8 mouse cellular contexts compared by ENCODE assay signal in genomic region chr2:26443876-26444275, GRCm38 (mm10). TPM values are rescaled to one million over a fixed set of nuclear protein-coding genes. Genes with fewer than 3 reads are reported as not detected.
A peak's percentile ranks its signal among the peaks of the same experiment; 100 is the strongest.
DNase-seq lines count a peak whose midpoint lies in the region; ATAC-seq and TF ChIP-seq lines count a peak whose summit lies in the region.

No protein-coding gene starts in this region.

- TF ChIP-seq CTCF in kidney, postnatal 0 days (IDR thresholded peaks at IDR 0.05; ENCODE audit: low read depth): no peak
- no peak for TF ChIP-seq CTCF in cortical plate, adult 2 months (IDR thresholded peaks at IDR 0.05; ENCODE audit: extremely low read depth, insufficient read depth, low read length)

- H3K4me3 ChIP-seq in kidney, postnatal 0 days (replicated peaks; ENCODE audit: low read depth, low read length): peak overlapping the region; percentile 68
- peak overlapping the region; percentile 80 for H3K4me3 ChIP-seq in cortical plate, adult 2 months (ENCODE audit: insufficient read depth, low read length)
- peak overlapping the region; percentile 56 for H3K4me3 ChIP-seq in hindbrain, embryonic 16.5 days (ENCODE audit: low read length)
- H3K4me3 ChIP-seq in midbrain, embryonic 16.5 days (ENCODE audit: low read depth, low read length): peak overlapping the region; percentile 59

- peak overlapping the region; percentile 76 for H3K9ac ChIP-seq in kidney, postnatal 0 days (ENCODE audit: low read depth, low read length)
- H3K9ac ChIP-seq in hindbrain, embryonic 16.5 days (ENCODE audit: low read depth, low read length): peak overlapping the region; percentile 75
- H3K9ac ChIP-seq in midbrain, embryonic 16.5 days (ENCODE audit: low read depth, low read length): peak overlapping the region; percentile 73

- H3K9me3 ChIP-seq in kidney, postnatal 0 days (replicated peaks; ENCODE audit: low read length): no peaks in the 10 kb centered on the region
- H3K9me3 ChIP-seq in hindbrain, embryonic 16.5 days (ENCODE audit: control insufficient read depth, low read length): no peaks in the 10 kb centered on the region
- H3K9me3 ChIP-seq in midbrain, embryonic 16.5 days (replicated peaks; ENCODE audit: control insufficient read depth, low read length, poor library complexity, severe bottlenecking): no peaks in the 10 kb centered on the region

- peak overlapping the region; percentile 72 for H3K4me2 ChIP-seq in kidney, postnatal 0 days (ENCODE audit: low read length)
- H3K4me2 ChIP-seq in hindbrain, embryonic 16.5 days (ENCODE audit: low read length): peak overlapping the region; percentile 90
- H3K4me2 ChIP-seq in midbrain, embryonic 16.5 days (ENCODE audit: low read length): peak overlapping the region; percentile 78

- H3K36me3 ChIP-seq in kidney, postnatal 0 days (ENCODE audit: insufficient read depth, low read length): peaks cover 25% of the 10 kb centered on the region
- peaks cover 19% of the 10 kb centered on the region for H3K36me3 ChIP-seq in hindbrain, embryonic 16.5 days (ENCODE audit: control insufficient read depth, insufficient read depth, low read length)
- peaks cover 23% of the 10 kb centered on the region; the same call in 1 of the 2 replicates for H3K36me3 ChIP-seq in midbrain, embryonic 16.5 days (ENCODE audit: control insufficient read depth, insufficient read depth, low read length)

- H3K4me1 ChIP-seq in kidney, postnatal 0 days (replicated peaks; ENCODE audit: insufficient read depth, low read length): peaks cover 18% of the 10 kb centered on the region; the same call in 1 of the 2 replicates
- H3K4me1 ChIP-seq in cortical plate, adult 2 months (ENCODE audit: control insufficient read depth, insufficient read depth, low read length): peaks cover 9% of the 10 kb centered on the region
- H3K4me1 ChIP-seq in hindbrain, embryonic 16.5 days (ENCODE audit: control insufficient read depth, insufficient read depth, low read depth, low read length): peaks cover 32% of the 10 kb centered on the region
- peaks cover 31% of the 10 kb centered on the region for H3K4me1 ChIP-seq in midbrain, embryonic 16.5 days (ENCODE audit: control insufficient read depth, insufficient read depth, low read length)

- no peak overlapping the region for H3K27ac ChIP-seq in kidney, postnatal 0 days
- H3K27ac ChIP-seq in cortical plate, adult 2 months (ENCODE audit: insufficient read depth, low read length): no peak overlapping the region
- H3K27ac ChIP-seq in hindbrain, embryonic 16.5 days (ENCODE audit: low read depth, low read length): no peak overlapping the region
- H3K27ac ChIP-seq in midbrain, embryonic 16.5 days (ENCODE audit: low read length): no peak overlapping the region

- no peak for ATAC-seq in kidney, postnatal 0 days (replicated peaks; ENCODE audit: low FRiP score, low read depth)
- no peak for ATAC-seq in hindbrain, embryonic 16.5 days
- no peak for ATAC-seq in midbrain, embryonic 16.5 days

- WGBS in kidney, postnatal 0 days: 28% methylated on average over 3 of the region's 3 CpGs
- WGBS in hindbrain, embryonic 16.5 days: 72% methylated on average over 3 of the region's 3 CpGs
- WGBS in midbrain, embryonic 16.5 days: 57% methylated on average over 3 of the region's 3 CpGs

- DNase-seq in kidney, postnatal 0 days (ENCODE audit: low spot score): no peak
- no peak for DNase-seq in kidney, postnatal 25 days
- DNase-seq in thymus, adult 18-20 months: no peak
- DNase-seq in retina, embryonic 14.5 days (ENCODE audit: low spot score): no peak
- no peak for DNase-seq in thymus, postnatal 0 days (ENCODE audit: low spot score)

- H3K27me3 ChIP-seq in kidney, postnatal 0 days (ENCODE audit: insufficient read depth, low read length): no peaks in the 10 kb centered on the region
- H3K27me3 ChIP-seq in hindbrain, embryonic 16.5 days (replicated peaks; ENCODE audit: control insufficient read depth, insufficient read depth, low read length): no peaks in the 10 kb centered on the region
- H3K27me3 ChIP-seq in midbrain, embryonic 16.5 days (ENCODE audit: control insufficient read depth, insufficient read depth, low read depth, low read length): no peaks in the 10 kb centered on the region

- TF ChIP-seq POLR2A in cortical plate, adult 2 months (IDR thresholded peaks at IDR 0.05; ENCODE audit: extremely low read depth, insufficient read depth, low read length): no peak

RNA-seq across cellular contexts. Expression of gene Sec16a, which starts 1.1 kb away (rescaled TPM):
- 16.4 and 16.6 TPM in 2 replicates for polyA plus RNA-seq in kidney, postnatal 0 days (2015; fragmentation: Nextera tagmentation; extraction: Ambion mirVana)
- 30.6 and 32.2 TPM in 2 replicates for polyA plus RNA-seq in cortical plate, adult 2 months (2012; rRNA removed)
- 15.4 and 19.3 TPM in 2 replicates for polyA plus RNA-seq in hindbrain, embryonic 16.5 days (2015; fragmentation: Nextera tagmentation; extraction: Ambion mirVana)
- 18.7 and 20.4 TPM in 2 replicates for polyA plus RNA-seq in midbrain, embryonic 16.5 days (2015; fragmentation: Nextera tagmentation; extraction: Ambion mirVana)
- polyA plus RNA-seq in thymus, postnatal 0 days (2015; fragmentation: Nextera tagmentation; extraction: Ambion mirVana): 12.4 and 12.9 TPM in 2 replicates

RNA-seq across cellular contexts. Expression of gene Inpp5e, which starts 34.9 kb away (rescaled TPM):
- polyA plus RNA-seq in kidney, postnatal 0 days (2015; fragmentation: Nextera tagmentation; extraction: Ambion mirVana): 18.6 and 18.9 TPM in 2 replicates
- 28.7 and 32.6 TPM in 2 replicates for polyA plus RNA-seq in cortical plate, adult 2 months (2012; rRNA removed)
- 24.9 and 25.6 TPM in 2 replicates for polyA plus RNA-seq in hindbrain, embryonic 16.5 days (2015; fragmentation: Nextera tagmentation; extraction: Ambion mirVana)
- polyA plus RNA-seq in midbrain, embryonic 16.5 days (2015; fragmentation: Nextera tagmentation; extraction: Ambion mirVana): 26.9 and 27.6 TPM in 2 replicates
- polyA plus RNA-seq in thymus, postnatal 0 days (2015; fragmentation: Nextera tagmentation; extraction: Ambion mirVana): 13.9 and 14.1 TPM in 2 replicates

RNA-seq across cellular contexts. Expression of gene Pmpca, which starts 54.7 kb away (rescaled TPM):
- polyA plus RNA-seq in kidney, postnatal 0 days (2015; fragmentation: Nextera tagmentation; extraction: Ambion mirVana): 74.3 and 80.9 TPM in 2 replicates
- polyA plus RNA-seq in cortical plate, adult 2 months (2012; rRNA removed): 102 TPM in 2 replicates
- 96.0 and 98.9 TPM in 2 replicates for polyA plus RNA-seq in hindbrain, embryonic 16.5 days (2015; fragmentation: Nextera tagmentation; extraction: Ambion mirVana)
- polyA plus RNA-seq in midbrain, embryonic 16.5 days (2015; fragmentation: Nextera tagmentation; extraction: Ambion mirVana): 90.0 and 96.5 TPM in 2 replicates
- 81.8 and 83.4 TPM in 2 replicates for polyA plus RNA-seq in thymus, postnatal 0 days (2015; fragmentation: Nextera tagmentation; extraction: Ambion mirVana)

RNA-seq across cellular contexts. Expression of gene Entr1, which starts 54.8 kb away (rescaled TPM):
- polyA plus RNA-seq in kidney, postnatal 0 days (2015; fragmentation: Nextera tagmentation; extraction: Ambion mirVana): 88.0 and 94.9 TPM in 2 replicates
- 284 and 325 TPM in 2 replicates for polyA plus RNA-seq in cortical plate, adult 2 months (2012; rRNA removed)
- 158 and 169 TPM in 2 replicates for polyA plus RNA-seq in hindbrain, embryonic 16.5 days (2015; fragmentation: Nextera tagmentation; extraction: Ambion mirVana)
- 175 and 182 TPM in 2 replicates for polyA plus RNA-seq in midbrain, embryonic 16.5 days (2015; fragmentation: Nextera tagmentation; extraction: Ambion mirVana)
- polyA plus RNA-seq in thymus, postnatal 0 days (2015; fragmentation: Nextera tagmentation; extraction: Ambion mirVana): 164 and 184 TPM in 2 replicates
